Mouse (Mus musculus) mesoderm, embryonic 11.5 days (tissue): Measurements from ENCODE around the gene Fgfr2.
A peak's percentile ranks its signal among the peaks of the same experiment; 100 is the strongest.

ENCODE experiments used
- DNase-seq: peaks from one replicate; pipeline ENCODE4 v3.0.0-alpha.2; 2012; ENCODE audit warnings: low read depth, low spot score

Fgfr2 gene

DNA sequence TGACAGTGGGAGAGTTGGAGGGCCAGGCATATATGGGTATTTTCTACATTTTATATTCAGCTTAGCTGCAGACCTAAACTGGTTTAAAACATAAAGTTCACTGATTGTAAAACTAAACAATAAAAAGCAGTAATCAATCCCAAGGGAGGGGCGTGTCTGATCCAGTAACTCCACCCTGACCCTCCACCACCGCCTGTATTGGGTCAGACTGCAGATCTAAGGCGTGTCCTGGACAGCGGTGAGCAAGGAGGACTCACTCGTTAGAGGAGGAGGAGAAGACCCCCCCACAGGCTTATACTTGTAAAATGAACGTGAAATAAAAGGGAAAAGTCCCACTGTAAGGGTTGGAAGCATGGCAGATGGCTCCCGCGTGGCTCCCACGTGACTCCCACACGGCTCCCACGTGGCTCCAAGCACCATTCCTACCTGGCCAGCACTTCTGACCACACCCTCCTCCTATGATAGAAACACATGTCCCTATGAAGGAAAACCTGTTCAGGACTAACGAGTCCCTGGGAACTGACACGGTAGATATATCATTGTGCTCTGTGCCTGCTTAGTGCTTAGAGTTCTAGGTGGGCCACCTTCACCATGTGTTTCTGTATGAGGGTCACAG lies 2131.9 kb downstream of the Fgfr2 start:
- DNase-seq = no peak

DNA sequence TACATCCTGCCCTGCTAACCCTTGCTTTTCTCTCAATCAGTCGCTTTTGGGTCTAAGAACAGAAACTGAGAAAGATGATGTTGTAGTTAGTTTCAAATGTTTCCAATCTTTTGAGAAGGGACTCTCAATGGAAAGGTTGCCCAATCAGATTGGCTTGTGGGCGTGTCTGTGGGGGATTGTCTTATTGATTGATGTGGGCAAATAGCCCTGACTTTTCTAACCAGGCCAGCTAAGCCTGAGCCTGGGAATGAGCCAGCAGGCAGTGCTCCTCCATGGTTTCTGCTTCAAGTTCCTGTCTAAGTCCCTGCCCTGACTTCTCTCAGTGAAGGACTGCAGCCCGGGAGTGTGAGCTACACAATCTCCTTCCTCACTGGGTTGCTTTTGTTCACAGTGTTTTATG lies 2133.8 kb downstream of the Fgfr2 start:
- DNase-seq = no peak

DNA sequence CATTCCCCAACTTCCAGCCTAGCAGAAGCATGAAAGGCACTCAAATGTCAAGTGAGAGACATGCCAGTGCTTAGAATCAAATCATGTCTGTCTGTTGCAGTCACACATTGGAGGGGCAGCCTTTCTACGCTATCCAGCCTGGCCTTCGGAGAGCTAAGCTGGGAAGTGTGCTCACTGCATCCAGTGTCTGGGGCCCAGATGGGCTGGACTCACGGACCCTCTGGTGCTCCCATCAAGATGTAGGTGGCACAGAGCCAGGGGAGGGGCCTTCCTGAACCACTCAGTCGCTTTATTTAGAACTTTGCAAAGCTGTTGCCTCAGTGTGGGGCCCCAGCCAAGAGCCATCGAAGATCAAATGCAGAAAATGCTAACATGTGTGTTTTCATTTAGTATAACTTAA lies 2135.0 kb downstream of the Fgfr2 start:
- no peak for DNase-seq

DNA sequence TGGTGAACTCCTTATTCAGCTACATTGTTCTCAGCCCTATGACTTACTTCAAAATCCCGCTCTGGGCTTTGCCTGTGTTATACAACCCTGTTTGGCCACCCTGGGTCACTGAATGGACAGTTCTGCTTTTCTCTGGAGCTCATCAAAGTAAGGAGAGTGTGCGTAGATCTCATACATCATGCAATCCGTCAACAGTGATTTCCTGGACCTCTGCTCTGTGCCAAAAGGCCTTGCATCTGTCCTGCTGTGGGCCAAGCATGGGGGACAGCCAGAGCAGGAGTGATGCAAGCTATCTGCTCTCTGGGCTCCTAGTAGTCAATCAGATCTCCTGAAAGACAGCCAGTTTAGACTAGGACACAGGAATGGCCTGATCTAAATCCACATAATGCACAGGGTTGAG lies 2137.4 kb downstream of the Fgfr2 start:
- DNase-seq = no peak

DNA sequence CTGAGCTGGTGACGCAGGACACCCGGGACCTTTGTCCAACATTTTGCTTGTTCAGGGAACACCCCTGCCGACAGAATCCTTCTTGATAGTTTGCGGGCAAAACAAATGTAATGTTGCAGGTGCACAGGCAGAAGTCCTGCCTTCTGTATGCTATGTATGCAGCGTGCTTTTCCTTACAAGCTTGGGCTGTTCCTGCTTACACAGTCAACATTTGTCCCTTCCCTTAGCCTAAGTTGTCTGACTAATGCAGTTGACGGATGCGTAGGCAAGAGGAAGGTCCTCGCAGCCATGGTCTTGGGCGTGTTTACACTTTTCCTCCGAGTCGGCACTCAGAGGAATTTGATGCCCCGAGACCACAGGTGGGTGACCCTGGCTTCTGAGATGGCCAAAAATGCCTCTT lies 2138.0 kb downstream of the Fgfr2 start:
- DNase-seq = no peak

DNA sequence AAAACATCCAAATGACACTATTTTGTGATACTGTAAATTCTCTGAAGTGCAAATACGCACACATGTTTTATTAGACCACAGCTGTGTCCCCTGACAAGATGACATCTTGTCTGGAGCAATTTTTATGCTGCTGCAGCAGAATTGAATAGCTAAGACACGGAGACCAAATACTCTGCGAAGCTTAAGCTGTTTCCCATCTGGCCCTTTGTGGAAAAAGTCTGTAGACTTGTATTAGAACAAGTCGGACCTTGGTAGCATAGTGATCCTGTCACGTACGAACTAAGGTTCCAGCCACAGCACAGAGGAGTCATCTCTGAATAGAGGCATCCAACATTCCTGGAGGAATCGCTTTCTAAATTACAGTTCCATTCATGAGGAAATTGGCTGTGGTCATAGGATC lies 2138.9 kb downstream of the Fgfr2 start:
- DNase-seq = no peak

DNA sequence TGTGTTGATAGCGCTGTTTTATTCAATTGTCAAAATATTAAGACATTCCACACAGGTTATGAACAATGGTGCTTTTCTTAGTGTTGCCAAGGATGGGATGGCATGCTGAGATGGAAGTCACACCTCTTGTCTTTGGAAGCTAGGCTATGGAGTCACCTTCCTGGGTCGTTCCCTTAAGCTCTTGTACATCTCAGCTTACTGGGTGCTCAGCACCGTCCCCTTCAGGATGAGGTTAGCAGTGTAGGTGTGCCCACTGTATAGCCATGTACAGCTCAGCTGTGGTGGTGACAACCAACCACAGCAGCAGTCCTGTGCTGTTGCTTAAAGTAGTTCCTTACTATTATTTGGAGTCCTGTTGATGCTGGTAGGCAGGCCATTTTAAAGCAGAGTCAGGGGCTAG lies 2140.3 kb downstream of the Fgfr2 start:
- DNase-seq = no peak

DNA sequence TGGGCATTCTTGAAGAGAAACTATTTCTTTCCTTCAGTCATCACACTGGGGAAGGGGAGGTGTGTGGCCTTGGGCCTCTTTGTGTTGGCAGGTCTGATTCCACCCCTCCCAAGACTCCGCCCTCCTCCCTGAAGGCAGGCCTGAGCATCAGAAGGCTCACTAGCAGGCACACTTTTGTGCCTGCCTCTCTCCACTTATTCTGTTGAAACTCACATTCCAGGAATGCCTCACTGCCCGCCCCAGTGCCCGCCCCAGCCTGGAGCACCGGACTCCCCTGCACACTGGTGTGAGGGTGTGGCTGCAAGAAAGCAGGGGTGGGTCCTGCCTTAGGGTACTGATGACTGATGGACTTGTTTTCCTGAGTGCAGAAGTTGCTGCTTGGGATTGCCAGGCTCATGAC lies 2140.8 kb downstream of the Fgfr2 start:
- DNase-seq = peak; percentile 35

DNA sequence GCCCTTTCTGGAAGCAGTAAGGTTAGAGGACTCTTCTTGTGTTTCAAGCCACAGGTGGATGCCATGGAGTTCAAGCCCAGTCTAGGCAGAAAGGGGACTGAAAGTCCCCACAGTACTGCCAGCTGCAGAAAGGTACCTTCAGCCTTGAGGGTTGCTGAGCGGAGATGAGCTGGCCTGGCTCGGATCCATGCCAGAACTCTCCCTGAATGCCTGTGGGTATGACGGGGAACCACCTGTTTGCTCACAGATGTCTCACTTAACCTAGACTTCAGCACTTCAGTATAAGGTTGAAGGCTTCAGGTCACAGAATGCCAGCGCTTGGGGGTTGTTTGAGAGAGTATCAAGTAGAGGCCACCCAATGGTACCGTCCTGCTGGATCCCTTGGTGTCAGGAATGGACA lies 2143.0 kb downstream of the Fgfr2 start:
- no peak for DNase-seq

DNA sequence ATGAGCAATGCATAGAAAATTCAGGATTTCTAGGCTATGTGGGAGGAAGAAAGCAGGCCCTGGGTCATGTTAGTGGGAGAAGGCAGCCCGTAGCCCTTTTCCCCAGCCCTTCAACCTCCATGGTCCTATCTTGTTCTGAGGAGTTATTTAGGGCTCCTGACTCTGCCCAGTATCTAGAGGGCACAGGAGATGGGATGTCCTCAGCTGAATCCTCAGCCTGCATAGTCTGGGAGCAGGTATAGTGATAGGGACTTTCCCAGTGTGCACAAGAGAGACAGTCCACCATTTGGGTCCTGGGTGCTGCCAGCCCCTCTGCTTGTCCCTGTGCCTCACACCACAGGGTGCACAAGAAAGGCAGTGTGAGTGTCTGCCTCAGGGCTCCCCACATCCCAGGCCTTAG lies 2144.6 kb downstream of the Fgfr2 start:
- DNase-seq = no peak

DNA sequence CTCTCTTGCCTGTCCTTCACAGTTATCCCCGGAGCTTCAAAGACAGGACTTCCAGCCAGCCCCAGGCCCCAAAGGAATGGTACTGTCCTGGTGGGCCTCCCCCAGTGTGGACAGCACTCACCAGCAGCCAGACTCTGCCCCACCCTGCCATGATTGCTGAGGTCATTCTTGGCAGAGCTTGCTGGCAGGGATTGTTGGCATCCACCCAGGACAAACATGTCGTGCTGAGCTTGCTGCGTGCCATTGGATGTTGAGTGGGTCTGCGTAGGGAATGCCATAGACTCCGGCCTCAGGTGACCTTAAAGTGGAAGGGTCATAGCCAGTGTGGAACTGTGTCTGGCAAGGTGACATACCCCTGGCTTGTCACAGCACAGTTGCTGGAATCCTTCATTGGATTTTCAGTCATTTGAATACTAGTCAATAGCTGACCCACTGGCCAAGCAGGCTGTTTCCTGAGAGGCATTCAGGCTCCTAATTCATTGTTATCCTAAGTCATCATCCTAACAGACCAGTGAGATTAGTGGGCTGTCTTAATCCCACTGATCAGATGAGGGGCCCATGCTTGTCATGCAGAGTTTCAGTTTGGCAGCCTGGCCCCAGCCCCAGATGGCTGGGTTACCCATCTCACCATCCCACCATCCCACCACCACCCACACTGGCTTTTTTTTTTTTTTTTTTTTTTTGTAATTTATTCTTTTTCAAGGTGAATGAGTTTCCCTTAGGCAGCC lies 2145.2 kb downstream of the Fgfr2 start:
- no peak for DNase-seq

DNA sequence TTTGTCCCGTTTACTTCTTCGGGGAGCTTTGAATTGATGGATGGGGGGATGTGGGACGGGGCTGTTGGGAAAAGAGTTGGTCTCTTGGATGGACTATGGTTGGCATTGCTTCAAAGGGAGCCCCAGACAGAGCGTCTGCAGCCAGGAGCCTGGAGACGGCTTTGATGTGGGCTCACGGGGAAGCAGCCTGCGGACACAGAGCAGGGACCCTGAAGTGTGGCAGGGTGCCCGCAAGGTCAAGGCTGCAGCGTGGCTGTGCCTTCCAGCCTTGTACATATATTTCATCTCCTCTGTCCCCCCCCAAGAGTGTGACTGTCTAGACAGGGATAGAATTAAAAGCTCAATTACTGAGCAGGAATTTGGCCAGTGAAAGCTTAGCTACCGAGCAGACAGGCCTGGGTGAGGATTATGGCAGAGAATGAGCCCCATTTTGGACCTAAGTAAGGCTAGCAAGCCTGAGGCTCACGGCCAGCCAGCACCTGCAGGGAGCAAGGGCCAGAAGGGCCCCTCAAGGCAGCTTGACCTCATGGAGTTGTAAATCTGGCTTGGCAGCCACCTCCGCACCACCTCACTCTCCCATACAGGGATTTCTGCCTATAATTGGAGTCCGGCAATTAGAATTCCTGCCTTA lies 2146.7 kb downstream of the Fgfr2 start:
- DNase-seq = no peak

DNA sequence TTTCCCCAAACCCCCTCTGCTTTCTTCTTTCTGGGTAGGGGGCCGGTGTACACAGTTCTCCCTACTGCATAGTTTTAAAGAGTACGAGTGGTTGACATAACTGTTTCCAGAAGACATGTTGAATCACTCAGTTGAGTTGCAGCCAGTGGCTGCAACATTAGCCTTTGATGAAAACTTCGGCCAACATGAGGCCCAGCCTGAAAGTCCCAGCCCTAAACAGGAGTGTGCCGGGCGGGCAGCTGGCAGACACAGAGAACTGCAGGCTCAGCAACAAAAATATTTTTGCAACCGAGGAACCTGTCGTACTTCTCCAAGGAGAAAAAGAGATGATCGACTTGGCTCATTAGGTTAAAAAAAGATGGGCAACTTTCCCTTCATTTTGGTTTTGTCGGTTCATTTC lies 2150.4 kb downstream of the Fgfr2 start:
- DNase-seq = no peak

DNA sequence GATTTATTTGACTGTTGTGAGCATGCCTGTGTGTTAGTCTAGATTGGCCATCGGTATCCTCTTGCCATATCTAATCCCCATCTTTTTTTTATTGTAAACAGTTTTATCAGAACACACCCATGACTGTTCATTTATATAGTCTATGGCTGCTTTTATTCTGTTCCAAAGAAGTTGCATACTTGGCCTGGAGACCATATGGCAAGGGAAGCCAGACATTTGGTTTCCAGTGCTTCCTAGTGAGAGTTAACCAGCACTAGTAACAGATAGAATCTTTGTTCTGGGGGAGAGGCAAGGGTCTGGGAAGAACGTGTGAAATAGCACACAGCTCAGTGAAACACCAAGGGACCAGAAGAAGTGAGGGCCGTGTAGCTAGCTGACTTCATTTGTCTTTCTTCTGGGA lies 2153.6 kb downstream of the Fgfr2 start:
- no peak for DNase-seq

DNA sequence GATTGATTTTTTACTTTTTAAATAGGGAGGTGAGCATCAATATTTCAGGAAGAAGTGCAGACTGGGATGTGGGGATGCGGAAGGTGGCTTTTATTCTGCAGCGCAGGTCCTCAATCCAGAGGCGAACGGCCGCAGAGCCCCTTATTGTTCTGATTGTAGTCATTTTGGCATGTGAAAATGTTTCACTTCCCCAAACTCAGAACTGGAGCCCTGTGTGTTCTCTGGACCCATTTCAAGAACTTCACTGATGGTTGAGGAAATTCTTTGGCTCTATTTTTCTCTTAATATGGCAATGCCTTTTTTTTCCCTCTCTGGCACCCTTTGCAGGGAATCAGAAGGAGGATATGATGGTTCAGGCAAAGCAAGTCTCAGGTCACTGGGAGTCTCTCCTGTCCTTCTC lies 2154.1 kb downstream of the Fgfr2 start:
- DNase-seq = no peak

DNA sequence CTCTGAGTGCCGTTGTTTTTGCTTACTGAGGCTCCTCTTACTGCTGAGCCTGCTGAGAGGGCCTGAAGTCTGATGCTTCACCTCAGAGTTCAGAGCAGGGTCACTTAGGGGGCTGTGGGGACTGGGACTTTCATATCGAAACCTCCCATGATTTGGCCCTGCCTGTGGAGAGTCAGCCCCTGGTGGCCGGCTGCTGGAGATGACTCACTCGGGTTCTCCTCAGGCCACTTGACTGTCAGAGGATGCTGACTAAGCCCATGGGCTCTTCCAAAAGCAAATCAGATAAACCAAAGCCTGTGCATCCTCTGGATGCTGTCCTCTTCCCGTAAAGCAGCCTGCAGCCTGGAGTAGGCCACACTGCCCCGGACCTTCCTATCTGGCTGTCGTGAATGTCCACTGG lies 2154.6 kb downstream of the Fgfr2 start:
- DNase-seq = no peak

DNA sequence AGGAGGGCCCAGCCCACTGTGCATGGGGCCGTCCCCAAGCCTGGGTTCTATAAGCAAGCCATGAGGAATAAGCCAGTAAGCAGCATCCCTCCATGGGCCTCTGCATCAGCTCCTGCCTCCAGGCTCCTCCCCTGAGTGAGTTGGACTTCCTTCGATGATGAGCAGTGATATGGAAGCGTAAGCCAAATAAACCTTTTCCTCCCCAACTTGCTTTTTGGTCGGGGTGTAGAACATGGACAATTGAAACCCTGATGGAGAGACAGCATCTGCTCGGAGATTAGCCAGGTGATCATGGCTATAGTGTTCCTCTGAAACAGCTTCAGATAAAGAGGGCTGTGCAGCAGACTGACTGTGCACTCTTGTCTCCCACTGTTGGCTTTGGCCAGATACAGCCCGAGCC lies 2155.2 kb downstream of the Fgfr2 start:
- DNase-seq = no peak

DNA sequence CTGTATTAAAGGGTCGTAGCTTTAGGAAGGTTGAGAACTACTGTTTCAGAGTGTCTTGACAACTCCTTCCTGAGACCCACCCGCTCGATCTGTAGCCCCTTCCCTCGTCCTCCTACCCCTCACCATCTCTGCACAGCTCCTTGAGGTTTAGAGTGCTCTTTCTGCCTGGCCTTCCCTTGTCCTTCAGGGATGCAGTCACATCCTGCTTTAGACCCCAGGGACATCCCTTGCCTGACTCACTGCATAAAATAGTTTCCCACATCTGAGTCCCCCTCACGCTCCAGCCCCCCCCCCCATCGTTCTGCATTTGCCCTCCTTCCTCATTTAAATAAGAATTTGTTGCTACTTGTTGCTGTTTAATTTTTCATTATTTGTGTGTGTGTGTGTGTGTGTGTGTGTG lies 2156.3 kb downstream of the Fgfr2 start:
- no peak for DNase-seq

DNA sequence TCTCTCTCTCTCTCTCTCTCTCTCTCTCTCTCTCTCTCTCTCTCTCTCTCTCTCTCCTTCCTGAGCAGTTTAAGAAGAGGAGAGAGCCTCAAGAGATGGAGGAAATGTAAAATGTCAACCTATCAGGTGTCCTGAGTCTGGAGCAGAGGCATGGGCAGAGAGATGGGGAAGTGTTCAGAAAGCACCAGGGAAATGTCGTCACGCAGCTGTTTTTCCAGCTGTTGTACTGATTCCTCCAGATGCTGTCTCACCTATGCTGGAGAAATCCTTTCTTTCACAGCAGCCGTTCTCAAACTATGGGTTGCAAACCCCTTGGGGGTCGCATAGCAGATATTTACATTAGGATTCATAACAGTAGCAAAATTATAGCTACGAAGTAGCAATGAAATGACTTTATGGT lies 2156.7 kb downstream of the Fgfr2 start:
- DNase-seq = no peak

DNA sequence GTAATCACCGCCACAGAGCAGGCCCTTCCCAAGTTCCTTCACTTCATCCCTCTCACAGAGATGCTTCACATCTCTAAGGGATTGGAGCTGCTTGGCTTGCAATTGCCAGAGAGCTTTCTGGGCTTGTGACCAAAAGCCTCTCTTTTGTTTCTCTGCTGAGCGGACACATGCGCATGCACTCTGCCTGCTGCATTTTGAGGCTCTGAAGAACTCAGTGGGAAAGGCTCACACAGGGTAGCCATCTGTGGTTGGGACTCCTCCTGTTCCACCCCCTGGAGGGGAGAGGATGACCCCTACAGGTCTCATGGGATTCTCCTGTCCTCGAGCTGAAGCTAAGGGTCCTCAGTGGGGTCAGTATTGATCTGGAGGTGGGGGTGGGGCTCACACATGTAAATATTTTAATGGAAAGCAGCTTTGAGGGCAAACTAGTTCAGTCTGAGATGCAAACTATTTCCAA lies 2157.2 kb downstream of the Fgfr2 start:
- peak; percentile 25 for DNase-seq

DNA sequence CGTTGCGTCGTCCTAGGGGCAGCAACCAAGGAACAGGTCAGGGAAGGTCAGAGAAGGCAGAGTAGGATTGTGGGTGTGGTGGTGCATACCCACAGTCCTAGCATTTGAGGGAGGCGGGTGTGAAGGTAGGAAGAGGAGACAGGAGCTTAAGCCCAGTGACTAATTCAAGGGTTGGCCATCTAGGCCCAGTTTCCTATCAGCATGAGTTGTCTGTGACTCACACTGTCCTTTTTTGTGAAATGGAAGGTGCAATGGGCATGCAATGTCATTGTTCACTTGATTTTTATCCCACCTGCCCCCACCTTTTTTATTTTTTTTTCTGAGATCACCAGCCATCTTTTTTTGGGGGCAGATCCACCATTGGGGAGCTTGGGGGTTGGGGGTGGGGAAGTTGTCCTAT lies 2157.8 kb downstream of the Fgfr2 start:
- DNase-seq = no peak

DNA sequence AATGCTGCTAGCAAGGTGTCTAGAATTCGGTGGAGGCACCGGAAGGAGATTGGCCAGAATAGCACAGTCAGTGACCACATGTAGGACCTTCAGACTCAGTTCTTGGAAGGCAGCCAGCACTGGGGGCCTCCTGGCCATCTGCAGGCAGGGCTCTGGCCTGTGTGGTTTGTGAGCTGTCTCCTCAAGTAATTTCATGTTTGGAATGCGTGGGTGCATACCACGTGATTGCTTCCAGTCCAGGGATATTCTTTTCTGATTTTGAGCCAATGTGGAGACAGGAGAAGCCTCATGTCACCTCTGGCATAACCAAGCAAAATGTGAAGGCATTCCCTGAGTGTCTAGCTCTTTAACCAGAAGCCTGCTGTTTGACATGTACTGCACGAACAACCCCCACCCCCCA lies 2158.5 kb downstream of the Fgfr2 start:
- DNase-seq = peak; percentile 26

DNA sequence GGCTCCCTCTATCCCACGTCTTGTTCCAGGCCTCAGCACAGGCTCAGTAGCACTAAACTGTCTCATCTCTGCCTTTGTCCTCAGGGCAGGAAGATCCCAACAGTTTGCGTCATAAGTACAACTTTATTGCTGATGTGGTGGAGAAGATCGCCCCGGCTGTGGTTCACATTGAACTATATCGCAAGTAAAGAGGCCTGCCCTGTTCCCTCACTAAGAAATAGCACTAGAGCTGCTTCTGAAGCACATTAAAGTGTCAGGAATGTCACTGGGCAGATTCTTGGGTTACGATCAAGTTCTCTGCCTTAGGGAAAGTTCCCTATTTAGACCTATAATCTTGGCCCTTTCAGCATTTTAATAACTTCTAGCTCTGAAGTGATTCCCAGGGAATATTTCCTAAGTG lies 2161.7 kb downstream of the Fgfr2 start:
- no peak for DNase-seq
